Mouse (Mus musculus): ENCODE data around the gene Lrba. TPM values are rescaled to one million over a fixed set of nuclear protein-coding genes. Genes with fewer than 3 reads are reported as not detected.

Gene Lrba
- total RNA-seq, 2 experiments from 2014 or later, result 28.8 to 32.7 TPM

DNA sequence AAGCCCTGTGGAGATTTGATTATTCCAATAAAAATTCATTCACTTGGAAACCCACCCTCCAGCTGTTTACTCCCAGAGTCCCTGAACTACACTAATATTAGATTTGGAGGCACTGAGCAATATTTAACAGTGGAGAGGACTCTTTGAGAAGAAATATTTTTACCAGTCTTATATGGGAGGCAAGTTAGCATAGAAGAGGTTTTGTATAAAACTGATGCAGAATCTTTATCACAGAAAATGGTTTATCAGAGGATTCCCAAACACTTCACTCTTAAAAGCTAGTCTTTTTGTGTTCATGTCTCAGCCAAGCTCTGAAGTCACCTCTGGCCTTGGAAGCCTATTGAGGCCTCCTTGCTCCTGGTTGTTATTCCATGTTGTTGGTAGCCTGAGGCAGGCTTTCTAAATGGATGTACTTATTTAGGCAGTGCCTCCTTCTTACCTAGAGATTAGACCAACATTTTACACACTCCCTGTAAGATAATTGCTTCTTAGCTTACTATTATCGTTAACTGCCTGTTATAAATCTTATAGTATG, 317.4 kb downstream of the Lrba start:
- TF ChIP-seq CTCF (conservative IDR thresholded peaks at IDR 0.05), result no peak
- Histone ChIP-seq H3K4me3 (no peak overlapping the region), H3K27ac (no peak overlapping the region)
- no peak for DNase-seq (ENCODE audit: low spot score in 2 of 2)

GRCm38 (mm10) chr3:86544785-86545184, 320.3 kb downstream of the Lrba start:
- H3K27ac ChIP-seq, result no peak overlapping the region

GRCm38 (mm10) chr3:86545945-86546344, 321.5 kb downstream of the Lrba start:
- Histone ChIP-seq H3K4me3 (peak overlapping the region; percentile 54), H3K27ac (no peak overlapping the region)
- no peak for DNase-seq (ENCODE audit: low spot score in 2 of 2)
- TF ChIP-seq CTCF (conservative IDR thresholded peaks at IDR 0.05), result no peak

More at GRCm38 (mm10) chr3:86544785-86545184, 320.3 kb downstream of the Lrba start:
- H3K4me3 ChIP-seq, result no peak overlapping the region
- no peak for DNase-seq (ENCODE audit: low spot score in 2 of 2)
- TF ChIP-seq CTCF (conservative IDR thresholded peaks at IDR 0.05), result no peak

GRCm38 (mm10) chr3:86546471-86547250, 322.2 kb downstream of the Lrba start:
- no peak overlapping the region for H3K27ac ChIP-seq
- H3K4me3 ChIP-seq, result peak overlapping the region; percentile 54
- TF ChIP-seq CTCF (conservative IDR thresholded peaks at IDR 0.05), result peak; percentile 22; the same call in 1 of the 2 replicates
- DNase-seq (ENCODE audit: low spot score in 2 of 2), result peak in 1 of 2 experiments; percentile 16

DNA sequence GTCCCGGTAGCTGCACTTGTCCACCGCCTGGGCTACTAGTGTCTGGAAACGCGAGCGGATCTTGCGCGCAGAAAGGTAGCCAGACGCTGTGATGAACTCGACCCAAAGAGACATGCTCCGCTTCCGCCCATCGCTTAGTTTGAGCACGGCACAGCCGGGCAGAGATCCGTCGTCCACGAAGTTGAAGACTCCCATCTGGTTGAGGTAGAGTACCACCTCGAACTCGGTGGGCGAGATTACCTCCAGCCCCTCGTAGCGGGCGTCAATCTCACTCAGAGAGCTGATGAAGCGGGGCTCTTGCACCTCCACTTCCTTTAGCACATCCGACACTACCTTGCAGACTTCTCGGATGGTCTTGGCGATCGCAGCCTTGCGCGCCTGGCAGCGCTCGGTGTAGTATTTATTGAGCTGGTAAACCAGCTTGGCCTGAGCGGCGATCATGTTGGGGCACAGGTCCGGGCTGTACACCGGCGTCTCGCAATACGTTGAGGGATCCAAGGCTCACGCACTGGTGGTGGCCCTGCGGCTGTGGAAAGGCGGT, 322.8 kb downstream of the Lrba start:
- TF ChIP-seq CTCF (conservative IDR thresholded peaks at IDR 0.05), result no peak
- no peak overlapping the region for H3K27ac ChIP-seq
- peak overlapping the region; percentile 54 for H3K4me3 ChIP-seq
- DNase-seq (ENCODE audit: low spot score in 2 of 2), result no peak

- no peak for DNase-seq (ENCODE audit: low spot score in 2 of 2)
- no peak for TF ChIP-seq CTCF (conservative IDR thresholded peaks at IDR 0.05)
- peak within 1 kb of the TSS; percentile 54 for H3K4me3 ChIP-seq
- no peak within 1 kb of the TSS for H3K27ac ChIP-seq
These were observed 323.9 kb downstream of the Lrba start, which contains the start of gene Mab21l2 for GRCm38 (mm10) chr3:86548091-86549015. Mab21l2 (minus strand) TSS chr3:86548629.

DNA sequence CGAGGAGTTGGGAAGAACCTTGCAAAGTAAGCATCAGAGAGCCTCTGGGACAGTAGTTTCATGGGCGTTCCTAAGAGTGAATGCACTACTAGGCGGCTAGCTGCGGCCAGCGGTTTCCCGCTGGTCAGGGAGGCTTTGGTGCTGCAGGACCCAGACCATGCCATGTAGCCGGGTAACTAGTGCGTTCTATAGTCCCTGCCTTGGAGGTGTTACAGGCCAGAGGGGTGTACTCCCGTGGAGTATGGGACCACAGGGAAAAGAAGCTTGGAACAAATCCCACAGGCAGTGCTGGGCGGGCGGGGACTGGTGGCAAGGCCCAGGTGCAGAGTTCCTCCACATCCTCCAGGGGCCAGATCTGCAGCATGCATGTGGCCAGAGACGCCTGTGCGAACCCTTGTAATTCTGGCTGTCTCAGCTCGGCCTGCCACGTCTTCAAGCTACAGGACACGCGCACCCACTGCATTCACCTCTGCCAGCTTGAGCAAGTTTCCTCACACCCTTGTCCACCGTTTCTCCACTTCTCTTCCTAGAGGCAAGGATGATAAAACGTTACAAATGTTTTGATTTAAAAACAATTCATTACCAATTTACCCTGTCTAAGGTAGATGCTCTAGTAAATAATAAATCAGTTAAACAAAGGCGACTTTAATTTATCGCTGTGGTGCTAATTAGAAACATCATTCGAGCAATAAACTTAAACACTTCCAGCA, 326.0 kb downstream of the Lrba start:
- no peak overlapping the region for H3K27ac ChIP-seq
- H3K4me3 ChIP-seq, result no peak overlapping the region
- TF ChIP-seq CTCF (conservative IDR thresholded peaks at IDR 0.05), result no peak
- no peak for DNase-seq (ENCODE audit: low spot score in 2 of 2)

- DNase-seq (ENCODE audit: low spot score in 2 of 2), result no peak
- Histone ChIP-seq H3K27ac (no peak overlapping the region), H3K4me3 (no peak overlapping the region)
- TF ChIP-seq CTCF (conservative IDR thresholded peaks at IDR 0.05), result no peak
These were observed 326.7 kb downstream of the Lrba start for GRCm38 (mm10) chr3:86551011-86551728.

DNA sequence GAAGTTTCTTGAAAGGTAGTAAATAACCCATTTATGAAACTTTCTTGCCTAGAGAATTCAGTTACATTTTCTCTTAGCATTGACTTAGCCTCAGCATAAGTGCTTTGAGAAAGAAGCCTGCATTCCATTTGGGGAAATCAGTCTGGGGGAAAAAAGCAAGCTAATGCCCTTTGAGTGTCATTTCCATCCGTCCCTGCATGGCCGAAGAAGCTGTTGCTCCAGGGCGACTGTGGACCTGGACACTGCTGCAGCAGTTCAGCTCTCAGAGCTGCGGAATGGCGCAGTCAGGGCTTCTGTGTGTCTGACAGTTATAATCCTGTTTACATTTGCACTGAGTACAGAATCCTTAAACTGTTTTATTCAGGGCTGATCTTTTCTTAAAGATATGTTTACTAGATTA, 327.7 kb downstream of the Lrba start:
- H3K27ac ChIP-seq, result no peak overlapping the region
- TF ChIP-seq CTCF (conservative IDR thresholded peaks at IDR 0.05), result no peak
- no peak overlapping the region for H3K4me3 ChIP-seq
- DNase-seq (ENCODE audit: low spot score in 2 of 2), result no peak

DNA sequence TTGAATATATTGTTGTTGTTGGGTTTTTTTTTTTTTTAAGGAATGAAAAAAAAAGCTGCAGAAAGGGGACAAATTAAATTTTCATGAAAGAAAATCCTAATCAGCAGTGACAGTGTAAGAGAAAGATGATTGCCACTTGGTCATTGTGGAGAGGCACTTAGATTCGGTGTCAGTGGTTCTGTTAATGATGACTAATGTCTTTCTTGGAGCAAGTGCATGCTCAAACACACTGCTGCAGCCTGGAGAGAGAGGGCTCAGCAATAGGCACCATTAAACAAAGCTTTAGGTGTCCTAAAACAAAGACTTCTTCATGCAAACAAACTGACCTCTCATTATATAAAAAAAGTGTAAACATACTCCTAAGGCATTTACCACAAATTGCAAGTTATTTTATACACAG, 334.5 kb downstream of the Lrba start:
- TF ChIP-seq CTCF (conservative IDR thresholded peaks at IDR 0.05), result no peak
- no peak overlapping the region for H3K4me3 ChIP-seq
- DNase-seq (ENCODE audit: low spot score in 2 of 2), result no peak
- no peak overlapping the region for H3K27ac ChIP-seq

GRCm38 (mm10) chr3:86559635-86560034, 335.2 kb downstream of the Lrba start:
- no peak for DNase-seq (ENCODE audit: low spot score in 2 of 2)
- Histone ChIP-seq H3K4me3 (no peak overlapping the region), H3K27ac (no peak overlapping the region)
- no peak for TF ChIP-seq CTCF (conservative IDR thresholded peaks at IDR 0.05)

Measured in layer of hippocampus, adult 2 months (tissue).